Mouse (Mus musculus) adrenal gland, postnatal 4 days (tissue): ENCODE measurements around the gene Atp6v0a4. TPM values are rescaled to one million over a fixed set of nuclear protein-coding genes. Genes with fewer than 3 reads are reported as not detected.

Source experiments
- DNase-seq, 2 experiments: peaks; one replicate each; pipeline ENCODE4 v3.0.0; 2021 to 2022; ENCODE audit warnings: low spot score in 2 of 2, mixed read lengths in 2 of 2
- long read RNA-seq, 2 experiments: library from polyadenylated mRNA; stranded (forward); transcript quantifications; one replicate each; pipeline ENCODE4 v2.0.0; 2021
- total RNA-seq, 2 experiments: library from RNA; stranded (reverse); gene quantifications; 2 replicates each; pipeline ENCODE4 v1.2.3; 2021

The Atp6v0a4 gene
- total RNA-seq: 10 to 100 TPM in 1 of 2 experiments, 1 to 10 TPM in 1; 3.8 to 12.0 TPM
- long read RNA-seq, experiment 1: 0 reads
- long read RNA-seq, experiment 2, partial matches to known transcripts: 1 of 2 reads
- long read RNA-seq, experiment 2, other reads (novel, unspliced or antisense): 1 of 2 reads

- no peak for DNase-seq
Observed at GRCm38 (mm10) chr6:38124207-38124835, at the start of gene Atp6v0a4. Atp6v0a4 (minus strand) TSS chr6:38124586.

GRCm38 (mm10) chr6:38165385-38165784, 41.0 kb upstream of the Atp6v0a4 start:
- no peak for DNase-seq

- DNase-seq: no peak
Observed at GRCm38 (mm10) chr6:38164705-38165104, 40.3 kb upstream of the Atp6v0a4 start.

GRCm38 (mm10) chr6:38162825-38163504, 38.6 kb upstream of the Atp6v0a4 start:
- DNase-seq: no peak

GRCm38 (mm10) chr6:38160556-38160955, 36.2 kb upstream of the Atp6v0a4 start:
- DNase-seq: no peak

- peak; percentile 45 to 58 for DNase-seq
Observed at GRCm38 (mm10) chr6:38160102-38160501, 35.7 kb upstream of the Atp6v0a4 start.

GRCm38 (mm10) chr6:38159576-38159975, 35.2 kb upstream of the Atp6v0a4 start:
- no peak for DNase-seq

GRCm38 (mm10) chr6:38157925-38158324, 33.5 kb upstream of the Atp6v0a4 start:
- DNase-seq: no peak

GRCm38 (mm10) chr6:38156204-38156603, 31.8 kb upstream of the Atp6v0a4 start:
- DNase-seq: no peak

GRCm38 (mm10) chr6:38152305-38152704, 27.9 kb upstream of the Atp6v0a4 start:
- no peak for DNase-seq

GRCm38 (mm10) chr6:38149483-38149882, 25.1 kb upstream of the Atp6v0a4 start:
- DNase-seq: no peak

- no peak for DNase-seq
Observed at GRCm38 (mm10) chr6:38148626-38149025, 24.2 kb upstream of the Atp6v0a4 start.

GRCm38 (mm10) chr6:38147301-38147700, 22.9 kb upstream of the Atp6v0a4 start:
- DNase-seq: no peak

- DNase-seq: no peak
Observed at GRCm38 (mm10) chr6:38145463-38146065, 21.2 kb upstream of the Atp6v0a4 start.

- no peak for DNase-seq
Observed at GRCm38 (mm10) chr6:38144161-38144998, 20.0 kb upstream of the Atp6v0a4 start.

GRCm38 (mm10) chr6:38140402-38140801, 16.0 kb upstream of the Atp6v0a4 start:
- no peak for DNase-seq

- no peak for DNase-seq
Observed at GRCm38 (mm10) chr6:38139086-38139485, 14.7 kb upstream of the Atp6v0a4 start.

- DNase-seq: no peak
Observed at GRCm38 (mm10) chr6:38134806-38135559, 10.6 kb upstream of the Atp6v0a4 start.

- DNase-seq: peak in 1 of 2 experiments; percentile 24
Observed at GRCm38 (mm10) chr6:38131801-38132231, 7.4 kb upstream of the Atp6v0a4 start.

- no peak for DNase-seq
Observed at GRCm38 (mm10) chr6:38129883-38130282, 5.5 kb upstream of the Atp6v0a4 start.
